Mouse (Mus musculus) heart, embryonic 11.5 days (tissue): ENCODE results near the gene a. TPM values are rescaled to one million over a fixed set of nuclear protein-coding genes. Genes with fewer than 3 reads are reported as not detected.

Experiments
- ATAC-seq: fragments of 200-750 bp; cut with Nextera tagmentation; replicated peaks from 2 replicates; pipeline ENCODE4 v1.8.0; 2017; ENCODE audit warnings: moderate library complexity; ENCODE audit not compliant: insufficient number of reproducible peaks, low FRiP score, low TSS enrichment
- H3K27ac ChIP-seq: fragments of 300-500 bp; sonication (generic); 2 replicates; pipeline ENCODE4 v1.5.1; 2014; ENCODE audit warnings: mild to moderate bottlenecking, low read depth, low read length
- H3K27me3 ChIP-seq: fragments of 300-500 bp; sonication (generic); 2 replicates; pipeline ENCODE4 v1.6.1; 2014; ENCODE audit warnings: mild to moderate bottlenecking, low read length, mixed read lengths; ENCODE audit not compliant: control insufficient read depth, insufficient read depth
- H3K36me3 ChIP-seq: fragments of 300-500 bp; sonication (generic); 2 replicates; pipeline ENCODE4 v1.6.1; 2014; ENCODE audit warnings: mild to moderate bottlenecking, low read length, moderate library complexity, mixed read lengths; ENCODE audit not compliant: control insufficient read depth, insufficient read depth
- H3K4me1 ChIP-seq: fragments of 300-500 bp; sonication (generic); 2 replicates; pipeline ENCODE4 v1.6.1; 2014; ENCODE audit warnings: low read length; ENCODE audit not compliant: control insufficient read depth, insufficient read depth
- H3K4me2 ChIP-seq: fragments of 300-500 bp; sonication (generic); 2 replicates; pipeline ENCODE4 v1.6.1; 2014; ENCODE audit warnings: mild to moderate bottlenecking, moderate library complexity
- H3K4me3 ChIP-seq: fragments of 300-500 bp; sonication (generic); 2 replicates; pipeline ENCODE4 v1.5.1; 2014; ENCODE audit warnings: low read depth, low read length
- H3K9ac ChIP-seq: fragments of 300-500 bp; sonication (generic); 2 replicates; pipeline ENCODE4 v1.6.1; 2014; ENCODE audit warnings: mild to moderate bottlenecking, low read depth, low read length, moderate library complexity
- H3K9me3 ChIP-seq: fragments of 300-500 bp; sonication (generic); replicated peaks from 2 replicates; pipeline ENCODE4 v1.6.1; 2016; ENCODE audit warnings: low read length; ENCODE audit not compliant: control insufficient read depth
- WGBS: fragments of 180-500 bp; shearing (Covaris S2); extraction: QIAGEN DNeasy Blood & Tissue Kit; methylation state at CpG from one replicate; pipeline ENCODE4 v1.1.7; 2014; ENCODE audit not compliant: insufficient replicate concordance; 5-methylcytosine and 5-hydroxymethylcytosine counted together
- polyA plus RNA-seq: library from polyadenylated mRNA; unstranded; fragments of >200 nt; fragmentation: Nextera tagmentation; extraction: Ambion mirVana; gene quantifications from 2 replicates; pipeline ENCODE4 v1.2.1, GENCODE M21; 2014

Gene a
- polyA plus RNA-seq, 1 experiment from 2014 or later, result 0.34 TPM

DNA sequence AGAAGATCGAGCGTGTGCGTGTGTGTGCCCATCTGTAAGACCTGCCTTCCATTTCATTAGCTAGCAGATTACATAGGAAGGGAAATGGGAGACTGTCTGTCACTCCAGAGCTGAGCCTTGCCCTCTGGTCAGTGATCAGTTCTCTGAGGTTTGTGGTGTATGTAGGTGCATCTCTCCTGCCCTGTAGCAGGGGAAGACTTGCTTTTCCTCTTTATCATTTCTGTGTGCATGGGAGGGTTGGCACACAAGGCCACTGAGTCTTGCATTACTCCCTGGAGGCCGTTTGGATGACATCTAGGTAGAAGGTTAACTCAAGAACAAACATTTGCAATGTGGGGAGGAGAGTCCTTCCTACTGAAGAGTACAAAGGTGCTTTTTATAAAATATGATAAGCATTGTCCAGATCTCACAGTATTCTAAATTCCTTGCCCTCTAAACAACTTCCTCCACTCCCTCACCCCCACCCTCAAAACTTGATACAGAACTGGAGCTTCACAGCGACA is 264.9 kb downstream of the a start:
- no peak overlapping the region for H3K9ac ChIP-seq
- peaks cover 11% of the 10 kb centered on the region for H3K36me3 ChIP-seq
- no peaks in the 10 kb centered on the region for H3K9me3 ChIP-seq
- no peak overlapping the region for H3K4me3 ChIP-seq
- H3K4me1 ChIP-seq, result peaks cover 8% of the 10 kb centered on the region
- H3K4me2 ChIP-seq, result no peak overlapping the region
- WGBS, result 70% methylated on average over 5 of the region's 5 CpGs
- no peaks in the 10 kb centered on the region for H3K27me3 ChIP-seq
- ATAC-seq, result no peak
- H3K27ac ChIP-seq, result no peak overlapping the region

DNA sequence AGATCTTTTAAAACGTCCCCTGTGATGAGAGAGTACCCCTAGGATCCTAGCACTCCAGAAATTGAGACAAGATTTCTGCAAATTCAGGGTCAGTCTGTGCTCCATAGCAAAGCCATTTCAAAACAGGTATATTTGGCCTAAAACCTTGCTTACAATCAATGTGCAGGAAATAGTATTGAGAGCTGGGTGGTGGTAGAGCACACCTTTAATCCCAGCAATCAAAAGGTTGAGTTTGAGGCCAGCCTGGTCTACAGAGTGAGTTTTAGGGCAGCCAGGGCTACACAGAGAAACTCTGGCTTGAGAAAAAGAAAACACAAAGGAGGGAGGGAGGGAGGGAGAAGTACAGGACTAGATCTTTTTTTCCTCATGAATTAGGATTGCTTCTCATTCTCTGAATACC is 266.2 kb downstream of the a start:
- Histone ChIP-seq H3K4me3 (no peak overlapping the region), H3K9ac (no peak overlapping the region), H3K4me1 (no peaks in the 10 kb centered on the region; the same call in 1 of the 2 replicates), H3K27me3 (no peaks in the 10 kb centered on the region), H3K27ac (no peak overlapping the region), H3K9me3 (no peaks in the 10 kb centered on the region), H3K4me2 (no peak overlapping the region), H3K36me3 (peaks cover 16% of the 10 kb centered on the region)
- no peak for ATAC-seq
- 65% methylated on average over 1 of the region's 1 CpGs for WGBS

DNA sequence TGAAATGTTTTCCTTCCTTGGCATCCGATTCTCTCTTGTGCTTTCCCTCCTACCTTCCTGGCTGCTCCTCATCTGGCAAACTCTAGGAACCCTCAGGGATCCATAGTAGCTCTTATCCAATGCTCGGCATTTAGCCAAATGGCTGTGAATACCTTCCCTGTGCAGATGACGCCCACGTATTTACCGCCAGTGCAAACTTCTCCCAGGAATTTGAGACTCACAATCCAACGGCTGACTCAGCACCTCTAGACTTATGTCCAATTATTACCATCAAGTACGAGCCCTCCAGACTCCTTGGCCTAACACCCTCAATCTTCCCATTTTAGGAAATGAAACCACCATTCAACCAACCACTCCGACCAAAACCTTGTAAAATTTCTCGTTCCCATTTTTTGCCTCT is 279.8 kb downstream of the a start:
- Histone ChIP-seq H3K4me1 (peaks cover 12% of the 10 kb centered on the region), H3K27ac (no peak overlapping the region), H3K4me3 (no peak overlapping the region), H3K9me3 (no peaks in the 10 kb centered on the region), H3K27me3 (no peaks in the 10 kb centered on the region), H3K9ac (no peak overlapping the region), H3K4me2 (no peak overlapping the region), H3K36me3 (peaks cover 21% of the 10 kb centered on the region; the same call in 1 of the 2 replicates)
- ATAC-seq, result no peak
- 82% methylated on average over 9 of the region's 9 CpGs for WGBS

DNA sequence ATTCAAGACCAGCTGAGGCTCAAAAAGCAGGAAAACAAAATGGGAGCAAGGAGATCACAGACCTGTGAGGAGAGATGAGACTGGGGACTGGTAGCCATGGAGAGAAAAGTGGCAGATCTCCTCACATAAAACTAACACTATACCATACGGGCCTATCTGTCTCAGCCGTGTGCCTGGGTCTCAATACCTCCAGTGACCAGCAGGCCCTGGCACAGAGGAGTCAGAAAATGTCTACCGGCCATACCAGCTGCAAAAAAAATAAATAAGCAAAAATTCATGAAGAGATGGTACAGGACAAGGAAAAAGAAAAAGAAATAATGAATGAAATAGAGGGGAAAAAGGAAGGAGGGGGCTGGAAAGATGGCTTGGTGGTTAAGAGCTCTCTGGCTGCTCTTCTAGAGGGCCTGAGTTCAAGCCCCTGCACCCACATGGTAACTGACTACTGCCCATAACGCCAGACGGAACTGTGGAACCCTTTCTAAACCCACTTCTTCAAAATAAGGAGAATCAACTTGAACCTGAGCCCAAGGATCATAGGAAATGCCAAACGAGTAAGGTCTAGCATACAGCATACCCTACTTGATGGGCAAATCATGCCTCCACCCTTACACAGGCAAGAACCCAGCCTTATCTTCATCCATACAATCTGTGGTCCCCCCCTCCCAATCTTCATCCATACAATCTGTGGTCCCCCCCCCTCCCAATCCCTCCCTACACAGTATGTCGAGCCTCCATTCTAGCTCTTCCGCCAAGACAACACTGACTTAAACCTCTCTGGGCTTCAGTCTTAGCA is 281.3 kb downstream of the a start:
- Histone ChIP-seq H3K4me1 (peaks cover 12% of the 10 kb centered on the region), H3K4me2 (peak overlapping the region; percentile 77), H3K9me3 (no peaks in the 10 kb centered on the region), H3K9ac (no peak overlapping the region), H3K36me3 (peaks cover 10% of the 10 kb centered on the region; the same call in 1 of the 2 replicates), H3K27ac (no peak overlapping the region), H3K4me3 (peak overlapping the region; percentile 74; the same call in 1 of the 2 replicates), H3K27me3 (no peaks in the 10 kb centered on the region)
- WGBS, result 86% methylated on average over 8 of the region's 8 CpGs
- no peak for ATAC-seq

DNA sequence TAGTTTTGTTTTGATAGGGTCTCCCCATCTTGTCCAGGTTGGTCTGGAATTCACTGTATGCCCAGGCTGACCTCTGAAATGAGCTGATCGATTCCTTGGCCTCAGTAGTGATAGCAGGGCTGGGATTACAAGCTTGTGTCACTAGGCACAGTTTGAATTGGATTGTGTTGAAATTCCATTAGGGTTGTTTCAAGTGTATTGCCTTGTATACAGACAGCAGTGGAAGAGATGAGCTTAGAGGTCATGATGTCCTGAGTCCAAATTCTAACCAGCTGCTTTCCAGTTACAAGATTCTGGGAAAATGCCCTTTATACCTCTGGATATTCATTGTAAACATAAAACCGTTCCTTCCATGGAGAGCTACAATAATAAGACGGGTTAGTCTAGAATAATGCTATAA is 282.1 kb downstream of the a start:
- H3K4me3 ChIP-seq, result peak overlapping the region; percentile 74
- H3K27ac ChIP-seq, result peak overlapping the region; percentile 72; the same call in 1 of the 2 replicates
- no peaks in the 10 kb centered on the region for H3K9me3 ChIP-seq
- no peaks in the 10 kb centered on the region for H3K27me3 ChIP-seq
- 24% methylated on average over 3 of the region's 3 CpGs for WGBS
- peak overlapping the region; percentile 77 for H3K4me2 ChIP-seq
- H3K4me1 ChIP-seq, result peaks cover 12% of the 10 kb centered on the region
- H3K36me3 ChIP-seq, result peaks cover 2% of the 10 kb centered on the region; the same call in 1 of the 2 replicates
- no peak for ATAC-seq
- H3K9ac ChIP-seq, result peak overlapping the region; percentile 91

DNA sequence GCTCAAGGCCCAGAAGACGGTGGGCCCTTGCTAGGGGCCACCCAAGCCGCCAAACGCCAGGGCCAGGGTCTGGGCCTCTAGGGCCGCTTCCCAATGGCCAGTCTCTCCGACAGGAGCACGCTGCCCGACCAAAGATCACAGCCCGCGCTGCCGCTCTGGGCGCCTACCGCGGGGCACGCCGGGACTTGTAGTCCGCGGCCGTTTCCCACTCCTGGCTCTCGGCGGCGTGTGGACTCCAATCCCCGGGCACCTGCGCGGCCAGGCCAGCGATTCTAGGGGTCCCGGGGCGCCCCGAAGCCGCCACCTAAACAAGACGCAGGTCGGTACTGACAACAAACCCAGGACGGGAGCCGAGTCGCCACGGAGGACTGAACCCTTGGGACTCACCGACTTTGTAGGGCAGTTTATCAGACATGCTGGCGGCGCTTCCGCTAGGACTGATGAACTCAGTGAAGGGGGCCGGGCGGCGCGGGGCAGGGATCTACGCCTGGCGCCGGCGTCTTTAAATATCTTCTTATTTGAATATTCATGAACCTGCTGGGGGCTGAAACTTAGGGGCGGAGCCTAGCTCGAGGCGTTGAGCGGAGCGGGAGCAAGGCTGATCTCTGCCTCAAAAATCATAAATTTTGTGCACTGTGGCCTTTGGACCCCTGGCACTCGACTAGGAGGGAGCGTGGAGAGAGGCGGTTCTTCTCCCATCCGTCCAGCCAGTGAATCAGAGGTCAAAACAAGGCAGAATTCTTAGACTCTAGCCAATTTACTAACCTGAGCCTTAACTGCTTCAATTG is 283.0 kb downstream of the a start, which contains the start of gene Ahcy:
Gene Ahcy, minus strand, starts transcription at position 520 of the 788 bp plus-strand sequence.
- H3K9me3 ChIP-seq, result no peaks in the 10 kb centered on the region
- H3K4me1 ChIP-seq, result peaks cover 12% of the 10 kb centered on the region
- peak; percentile 89 for ATAC-seq
- under 1% methylated on average over 55 of the region's 56 CpGs for WGBS
- no peaks in the 10 kb centered on the region for H3K36me3 ChIP-seq
- H3K4me2 ChIP-seq, result peak within 1 kb of the TSS; percentile 77
- H3K9ac ChIP-seq, result peak within 1 kb of the TSS; percentile 91
- H3K27ac ChIP-seq, result peak within 1 kb of the TSS; percentile 72
- peak within 1 kb of the TSS; percentile 74 for H3K4me3 ChIP-seq
- H3K27me3 ChIP-seq, result no peaks in the 10 kb centered on the region

DNA sequence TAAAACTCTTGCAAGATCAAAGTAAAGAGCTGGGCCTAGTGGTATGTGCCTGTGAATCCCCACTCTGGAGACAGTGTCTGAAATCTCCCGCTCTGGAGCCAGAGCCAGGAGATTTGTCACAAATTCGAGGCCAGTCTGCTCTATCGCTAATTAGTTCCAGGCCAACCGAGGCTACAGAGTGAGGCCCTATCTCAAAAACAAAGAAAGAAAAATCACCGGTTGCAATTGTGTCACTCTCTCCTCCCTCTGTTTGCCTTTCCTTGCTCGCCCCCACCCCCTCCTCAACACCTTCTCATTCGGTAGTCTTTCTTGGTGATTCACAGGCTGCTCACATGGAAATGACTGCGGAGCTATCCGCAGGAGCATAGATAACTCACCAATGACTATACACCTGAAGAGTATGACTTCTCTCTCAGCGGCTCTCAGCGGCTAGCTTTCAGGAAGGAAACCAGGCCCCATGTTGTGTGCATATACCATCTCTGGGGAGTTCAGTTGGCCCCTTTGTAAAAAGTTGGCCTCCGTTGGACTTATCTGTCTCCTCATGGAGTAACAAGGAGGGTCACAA is 283.6 kb downstream of the a start:
- peak overlapping the region; percentile 91 for H3K9ac ChIP-seq
- peak overlapping the region; percentile 77 for H3K4me2 ChIP-seq
- H3K36me3 ChIP-seq, result no peaks in the 10 kb centered on the region
- WGBS, result 10% methylated on average over 12 of the region's 12 CpGs
- H3K9me3 ChIP-seq, result no peaks in the 10 kb centered on the region
- ATAC-seq, result no peak
- peak overlapping the region; percentile 72 for H3K27ac ChIP-seq
- peak overlapping the region; percentile 74 for H3K4me3 ChIP-seq
- H3K27me3 ChIP-seq, result no peaks in the 10 kb centered on the region
- peaks cover 12% of the 10 kb centered on the region for H3K4me1 ChIP-seq

DNA sequence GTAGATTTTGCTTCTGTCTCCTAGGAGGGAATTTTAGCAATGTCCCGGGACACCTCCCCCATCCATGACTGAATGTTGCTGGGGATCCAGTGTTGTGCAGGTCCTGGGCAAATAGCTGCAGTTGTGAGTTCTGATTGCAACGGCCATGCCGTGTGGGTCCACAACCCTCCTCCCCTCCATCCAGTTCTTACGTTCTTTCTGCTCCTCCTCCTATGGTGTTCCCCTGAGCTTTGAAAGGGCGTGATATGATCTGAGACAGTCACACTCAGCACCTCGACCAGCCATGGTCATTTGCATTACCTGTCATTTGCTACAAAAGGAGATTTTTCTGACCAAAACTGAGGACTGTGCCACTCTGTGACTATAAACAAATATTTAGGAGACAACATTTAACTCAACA is 284.4 kb downstream of the a start:
- Histone ChIP-seq H3K9me3 (no peaks in the 10 kb centered on the region), H3K36me3 (no peaks in the 10 kb centered on the region), H3K27me3 (no peaks in the 10 kb centered on the region), H3K27ac (no peak overlapping the region), H3K4me3 (no peak overlapping the region), H3K9ac (no peak overlapping the region), H3K4me2 (no peak overlapping the region), H3K4me1 (peaks cover 12% of the 10 kb centered on the region)
- WGBS, result 57% methylated on average over 6 of the region's 6 CpGs
- no peak for ATAC-seq
